Mouse (Mus musculus): ENCODE results near the gene Mpped2.

Mpped2 gene

GRCm38 (mm10) chr2:106746905-106747304 lies 53.8 kb downstream of the Mpped2 start:
- no peak for DNase-seq

GRCm38 (mm10) chr2:106747342-106747741 lies 54.3 kb downstream of the Mpped2 start:
- DNase-seq: no peak

- no peak for DNase-seq
Measured at GRCm38 (mm10) chr2:106750878-106751277, 57.8 kb downstream of the Mpped2 start.

- DNase-seq: no peak
Measured at GRCm38 (mm10) chr2:106753703-106754102, 60.6 kb downstream of the Mpped2 start.

GRCm38 (mm10) chr2:106754696-106755095 lies 61.6 kb downstream of the Mpped2 start:
- no peak for DNase-seq

GRCm38 (mm10) chr2:106756354-106757103 lies 63.5 kb downstream of the Mpped2 start:
- DNase-seq: no peak

GRCm38 (mm10) chr2:106762920-106763319 lies 69.9 kb downstream of the Mpped2 start:
- DNase-seq: no peak

GRCm38 (mm10) chr2:106769236-106769635 lies 76.2 kb downstream of the Mpped2 start:
- DNase-seq: no peak

GRCm38 (mm10) chr2:106772643-106773042 lies 79.6 kb downstream of the Mpped2 start:
- no peak for DNase-seq

- DNase-seq: peak; percentile 11
Measured at GRCm38 (mm10) chr2:106774251-106775196, 81.5 kb downstream of the Mpped2 start.

- no peak for DNase-seq
Measured at GRCm38 (mm10) chr2:106775994-106776393, 82.9 kb downstream of the Mpped2 start.

- DNase-seq: no peak
Measured at GRCm38 (mm10) chr2:106778861-106779516, 85.9 kb downstream of the Mpped2 start.

- no peak for DNase-seq
Measured at GRCm38 (mm10) chr2:106781181-106782179, 88.4 kb downstream of the Mpped2 start.

- no peak for DNase-seq
Measured at GRCm38 (mm10) chr2:106783311-106783710, 90.2 kb downstream of the Mpped2 start.

- no peak for DNase-seq
Measured at GRCm38 (mm10) chr2:106788055-106788454, 95.0 kb downstream of the Mpped2 start.

- DNase-seq: no peak
Measured at GRCm38 (mm10) chr2:106788573-106788972, 95.5 kb downstream of the Mpped2 start.

- DNase-seq: no peak
Measured at GRCm38 (mm10) chr2:106789694-106790328, 96.7 kb downstream of the Mpped2 start.

GRCm38 (mm10) chr2:106790329-106790701 lies 97.2 kb downstream of the Mpped2 start:
- DNase-seq: peak; percentile 64

- no peak for DNase-seq
Measured at GRCm38 (mm10) chr2:106796246-106796645, 103.2 kb downstream of the Mpped2 start.

GRCm38 (mm10) chr2:106797855-106798254 lies 104.8 kb downstream of the Mpped2 start:
- DNase-seq: no peak

GRCm38 (mm10) chr2:106798824-106799223 lies 105.8 kb downstream of the Mpped2 start:
- DNase-seq: no peak

- DNase-seq: no peak
Measured at GRCm38 (mm10) chr2:106815898-106816297, 122.8 kb downstream of the Mpped2 start.

Data from kidney, adult 18-20 months (tissue).